Mouse (Mus musculus): ENCODE measurements around the gene H2-Eb2.
"Not testable (repeated sequence)": the region's sequence is repeated elsewhere in the genome, so short reads cannot be mapped to it uniquely, and the experiment has no call there.

Gene H2-Eb2

GRCm38 (mm10) chr17:34307216-34307615 lies 18.2 kb upstream of the H2-Eb2 start:
- DNase-seq = no peak

GRCm38 (mm10) chr17:34308161-34308560 lies 17.3 kb upstream of the H2-Eb2 start:
- no peak for DNase-seq

GRCm38 (mm10) chr17:34309225-34309624 lies 16.2 kb upstream of the H2-Eb2 start:
- DNase-seq = no peak

- DNase-seq = peak; percentile 69
These were observed 15.6 kb upstream of the H2-Eb2 start for GRCm38 (mm10) chr17:34309683-34310385.

- DNase-seq = not testable (repeated sequence)
These were observed 14.9 kb upstream of the H2-Eb2 start for GRCm38 (mm10) chr17:34310526-34310925.

GRCm38 (mm10) chr17:34312185-34312584 lies 13.3 kb upstream of the H2-Eb2 start:
- DNase-seq = no peak

GRCm38 (mm10) chr17:34313393-34313792 lies 12.1 kb upstream of the H2-Eb2 start:
- peak; percentile 83 for DNase-seq

- DNase-seq = no peak
These were observed 11.2 kb upstream of the H2-Eb2 start for GRCm38 (mm10) chr17:34314286-34314685.

GRCm38 (mm10) chr17:34315512-34315911 lies 10.0 kb upstream of the H2-Eb2 start:
- no peak for DNase-seq

GRCm38 (mm10) chr17:34316697-34317096 lies 8.8 kb upstream of the H2-Eb2 start:
- DNase-seq = no peak

GRCm38 (mm10) chr17:34317275-34317674 lies 8.2 kb upstream of the H2-Eb2 start:
- no peak for DNase-seq

- no peak for DNase-seq
These were observed 908 bp downstream of the H2-Eb2 start for GRCm38 (mm10) chr17:34326373-34326772.

GRCm38 (mm10) chr17:34329807-34330206 lies 4.3 kb downstream of the H2-Eb2 start:
- no peak for DNase-seq

- DNase-seq = no peak
These were observed 5.7 kb downstream of the H2-Eb2 start for GRCm38 (mm10) chr17:34331200-34331599.

GRCm38 (mm10) chr17:34340619-34341402 lies 15.3 kb downstream of the H2-Eb2 start:
- no peak for DNase-seq

GRCm38 (mm10) chr17:34344882-34345281 lies 19.4 kb downstream of the H2-Eb2 start:
- no peak for DNase-seq

- no peak for DNase-seq
These were observed 20.0 kb downstream of the H2-Eb2 start for GRCm38 (mm10) chr17:34345486-34345885.

GRCm38 (mm10) chr17:34346041-34346440 lies 20.6 kb downstream of the H2-Eb2 start:
- no peak for DNase-seq

GRCm38 (mm10) chr17:34347606-34348308 lies 22.3 kb downstream of the H2-Eb2 start:
- DNase-seq = peak; percentile 24

- peak; percentile 90 for DNase-seq
These were observed 24.0 kb downstream of the H2-Eb2 start for GRCm38 (mm10) chr17:34349429-34349828.

GRCm38 (mm10) chr17:34354539-34354938 lies 29.1 kb downstream of the H2-Eb2 start, which contains the start of gene Btnl2:
Gene Btnl2 (plus strand): TSS chr17:34354822.
- DNase-seq = no peak

GRCm38 (mm10) chr17:34354940-34355339 lies 29.5 kb downstream of the H2-Eb2 start:
- DNase-seq = no peak

- no peak for DNase-seq
These were observed 37.6 kb downstream of the H2-Eb2 start for GRCm38 (mm10) chr17:34362954-34363546.

All from right cerebral cortex, postnatal 4 days (tissue).